Mouse (Mus musculus): ENCODE data around the gene Ube4b.

Gene Ube4b

DNA sequence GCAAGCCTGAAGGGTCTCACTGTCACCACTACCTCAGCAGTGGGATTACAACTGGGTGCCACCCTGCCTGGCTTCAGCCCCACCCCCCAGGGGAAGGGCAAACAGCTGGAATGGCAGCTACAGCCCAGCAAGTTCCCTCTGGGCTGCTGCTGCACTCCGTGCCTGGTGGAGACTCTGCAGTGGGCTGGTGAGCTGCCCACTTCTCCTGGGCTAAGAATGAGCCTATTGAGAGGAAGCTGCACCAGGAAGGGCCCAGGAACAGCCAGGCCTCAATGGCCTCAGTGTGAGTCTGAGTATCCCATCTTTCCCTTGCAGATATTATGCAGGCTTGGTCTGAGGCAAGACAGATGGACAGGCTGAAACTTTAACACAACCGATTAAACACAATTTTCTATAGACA is 88.4 kb downstream of the Ube4b start:
- peak; percentile 43 for DNase-seq (ENCODE audit: low spot score)

DNA sequence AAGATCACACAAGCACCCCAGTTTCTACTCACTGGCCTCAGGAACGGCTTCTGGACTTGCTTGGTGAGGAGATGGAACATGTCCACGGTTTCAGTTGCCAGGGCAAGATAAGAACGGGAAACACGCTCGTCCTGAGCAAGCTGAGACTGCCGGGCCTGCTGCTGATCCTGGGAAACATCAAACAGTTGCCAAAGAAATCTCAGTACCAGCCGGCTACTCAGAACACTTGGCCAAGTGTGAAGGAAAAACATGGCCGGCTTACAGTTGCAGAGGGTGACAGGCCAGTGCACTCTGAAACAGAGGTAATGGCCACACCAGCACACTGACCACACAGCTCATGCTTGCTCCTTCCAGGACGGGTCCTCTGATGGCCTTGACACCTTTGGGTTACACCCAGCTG is 89.2 kb downstream of the Ube4b start:
- no peak for DNase-seq (ENCODE audit: low spot score)

DNA sequence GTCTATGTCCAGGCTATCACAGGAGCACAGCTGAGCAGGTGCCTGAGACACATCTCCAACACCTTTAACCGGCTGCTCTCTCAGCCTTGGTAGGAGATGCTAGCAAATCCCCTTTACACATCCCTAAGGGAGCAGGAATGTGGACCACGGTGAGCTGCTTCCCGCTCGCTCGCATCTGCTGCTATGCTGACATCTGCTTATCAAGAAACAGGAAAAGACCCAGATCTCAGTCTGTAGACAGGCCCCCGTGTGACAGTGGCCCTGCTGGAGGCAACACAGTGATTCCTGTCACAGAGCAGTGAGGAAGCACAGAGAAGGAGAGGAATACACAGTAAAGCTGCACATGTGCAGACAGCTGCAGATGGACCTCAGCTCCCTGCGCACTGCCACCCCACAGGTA is 90.2 kb downstream of the Ube4b start:
- DNase-seq (ENCODE audit: low spot score), result no peak

DNA sequence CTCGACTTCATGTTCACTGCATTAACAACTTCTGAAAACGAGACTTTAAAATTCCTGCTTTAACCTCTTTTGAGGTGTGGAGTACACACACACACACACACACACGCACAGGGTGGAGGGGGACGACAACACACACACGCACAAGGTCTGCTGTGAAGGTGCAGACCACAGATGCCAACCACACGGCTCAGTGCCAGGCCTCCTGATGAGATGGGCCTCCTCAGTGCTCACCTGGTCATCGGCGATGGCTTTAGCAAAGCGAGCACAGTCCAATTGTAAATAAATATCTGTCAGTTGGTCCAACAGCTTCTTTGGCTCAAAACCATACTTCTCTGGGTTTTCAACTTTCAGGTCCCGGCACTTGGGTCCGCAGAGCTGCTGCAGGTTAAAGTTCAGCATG is 91.7 kb downstream of the Ube4b start:
- no peak for DNase-seq (ENCODE audit: low spot score)

DNA sequence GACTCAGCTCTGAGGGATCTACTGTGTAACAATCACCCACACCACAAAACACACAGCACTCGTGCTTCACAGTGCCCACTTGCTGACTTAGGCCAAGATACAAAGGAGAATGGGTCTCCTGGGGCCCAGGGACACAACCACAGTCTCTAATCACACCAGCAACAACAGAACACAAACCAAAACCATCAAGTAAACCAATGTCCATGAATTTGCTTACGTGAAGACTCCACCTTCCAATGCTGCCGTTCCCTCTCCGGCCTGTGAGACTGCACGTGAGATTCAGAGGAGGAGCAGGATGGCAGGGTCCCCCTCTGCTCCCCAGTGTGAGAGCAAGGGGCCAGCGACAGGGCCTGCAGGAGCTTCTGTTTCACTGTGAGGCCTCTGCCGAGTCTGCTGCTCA is 93.8 kb downstream of the Ube4b start:
- no peak for DNase-seq (ENCODE audit: low spot score)

DNA sequence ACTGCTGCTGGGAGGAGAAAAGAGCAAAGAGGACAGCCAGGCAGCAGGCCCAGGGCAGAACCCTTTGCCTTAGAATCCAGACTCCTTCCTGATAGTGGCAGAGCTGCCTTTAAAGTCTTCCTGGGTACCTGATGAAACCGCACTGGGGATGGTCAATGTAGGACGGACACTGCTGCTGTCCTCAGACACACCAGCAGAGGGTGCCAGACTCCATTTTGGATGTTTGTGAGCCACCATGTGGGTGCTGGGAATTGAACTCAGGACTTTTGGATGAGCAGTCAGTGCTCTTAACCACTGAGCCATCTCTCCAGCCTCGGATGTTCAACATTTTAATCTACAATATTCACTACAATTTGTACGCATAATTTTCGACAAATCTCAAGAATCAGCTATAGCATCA is 96.1 kb downstream of the Ube4b start:
- no peak for DNase-seq (ENCODE audit: low spot score)

DNA sequence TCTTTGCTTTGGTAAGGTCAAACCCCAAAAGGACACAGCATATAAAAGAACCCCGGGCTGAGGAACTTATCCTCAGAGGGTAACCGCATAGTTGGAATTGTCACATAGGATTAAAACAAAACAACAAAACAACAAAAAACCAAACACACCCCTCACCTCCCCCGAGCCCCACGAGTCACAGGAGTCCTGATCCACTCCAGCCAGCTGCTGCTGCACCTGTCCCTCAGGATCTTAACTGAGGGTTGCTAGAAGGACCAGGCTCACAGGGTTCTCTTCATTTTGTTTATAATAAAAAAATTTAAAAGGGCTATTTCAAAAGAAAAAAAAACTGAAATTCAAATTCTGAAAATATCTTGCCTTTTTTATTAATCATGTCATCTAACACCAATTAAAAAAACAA is 97.8 kb downstream of the Ube4b start:
- no peak for DNase-seq (ENCODE audit: low spot score)

DNA sequence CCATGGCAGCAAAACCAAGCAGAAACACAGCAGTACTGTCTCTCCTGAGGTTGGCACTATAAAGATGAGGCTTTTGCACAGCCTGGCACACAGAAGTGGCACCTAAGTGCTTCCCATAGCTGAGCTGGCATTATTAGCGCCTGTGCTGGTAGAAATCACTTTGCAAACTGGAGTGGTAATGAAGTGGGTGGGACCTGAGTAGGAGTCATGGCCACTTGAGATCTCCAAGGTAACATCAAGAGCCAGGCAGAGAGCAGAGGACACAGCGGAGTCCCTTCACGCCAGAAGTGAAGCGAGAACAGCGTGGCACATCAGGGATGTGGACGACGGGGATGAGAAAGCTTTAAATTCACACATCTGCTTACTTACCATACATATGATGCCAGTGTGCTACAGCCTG is 99.3 kb downstream of the Ube4b start:
- no peak for DNase-seq (ENCODE audit: low spot score)

DNA sequence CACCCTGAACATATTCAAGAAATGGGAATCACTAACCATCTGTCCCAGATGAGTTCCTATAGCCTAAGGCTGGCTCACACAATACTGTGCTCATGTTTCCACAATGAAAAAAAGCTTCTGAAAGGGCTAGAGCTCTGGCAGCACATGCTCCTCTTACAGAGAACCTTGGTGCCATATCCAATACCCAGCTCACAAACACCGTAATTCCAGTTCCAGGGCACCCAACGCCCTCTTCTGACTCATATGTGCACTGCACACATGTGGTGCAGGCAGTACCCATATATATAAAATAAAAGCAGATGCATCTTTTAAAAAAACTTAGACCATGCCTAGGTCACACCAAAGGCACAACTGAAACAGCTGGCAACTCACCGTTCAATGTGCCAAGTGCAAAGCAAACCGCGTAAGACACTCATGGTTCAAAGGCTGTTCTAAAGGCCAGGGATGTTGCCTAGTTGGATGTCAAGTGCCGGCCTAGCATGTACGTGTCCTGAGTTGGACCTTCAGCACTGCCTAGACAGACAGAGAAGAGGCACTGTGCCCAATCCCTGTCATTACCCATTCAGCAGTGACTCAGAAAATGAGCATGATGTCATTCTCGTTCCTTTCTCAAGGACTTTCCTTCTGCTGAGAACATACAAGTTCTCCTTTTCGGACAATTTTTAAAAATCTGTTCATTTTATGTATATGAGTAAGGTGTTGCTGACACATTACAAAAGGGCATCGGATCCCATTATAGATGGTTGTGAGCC is 101.0 kb downstream of the Ube4b start:
- no peak for DNase-seq (ENCODE audit: low spot score)

DNA sequence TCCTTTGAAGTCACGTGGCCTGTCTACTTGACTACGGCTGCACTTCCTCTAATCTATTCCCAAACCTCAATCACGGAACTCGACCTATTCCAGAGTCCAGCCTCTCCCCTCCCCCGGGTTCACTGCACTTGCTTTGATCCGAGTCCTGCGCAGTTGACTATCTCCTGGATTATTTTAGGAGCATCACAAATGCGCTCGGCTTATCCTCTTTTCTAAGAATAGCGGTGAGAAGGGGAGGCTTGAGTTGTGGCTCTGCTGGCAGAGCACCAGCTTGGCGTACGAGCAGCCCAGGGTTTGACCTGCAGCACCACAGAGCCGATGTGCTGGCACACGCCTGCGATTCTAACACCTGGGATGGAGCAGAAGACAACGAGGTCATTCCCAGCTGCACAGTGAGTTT is 102.8 kb downstream of the Ube4b start:
- no peak for DNase-seq (ENCODE audit: low spot score)

DNA sequence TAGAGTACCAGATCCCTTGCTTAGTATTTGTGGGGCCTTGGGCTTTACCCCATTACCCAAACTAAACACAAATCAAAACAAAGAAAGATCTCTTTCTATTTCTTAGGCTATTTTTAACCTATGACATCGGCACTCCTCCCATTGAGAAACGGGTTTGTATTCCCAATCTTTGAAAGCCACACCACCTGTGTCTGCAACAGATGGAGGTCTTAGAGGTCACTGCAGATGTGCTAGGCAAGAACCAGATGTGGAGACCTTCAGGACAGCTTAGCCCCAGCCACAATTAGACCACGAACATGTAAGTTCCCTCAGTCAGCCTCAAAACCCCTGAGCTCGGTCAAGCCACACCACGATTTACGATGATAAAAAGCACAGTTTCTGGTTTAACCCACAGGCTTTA is 103.8 kb downstream of the Ube4b start:
- no peak for DNase-seq (ENCODE audit: low spot score)

DNA sequence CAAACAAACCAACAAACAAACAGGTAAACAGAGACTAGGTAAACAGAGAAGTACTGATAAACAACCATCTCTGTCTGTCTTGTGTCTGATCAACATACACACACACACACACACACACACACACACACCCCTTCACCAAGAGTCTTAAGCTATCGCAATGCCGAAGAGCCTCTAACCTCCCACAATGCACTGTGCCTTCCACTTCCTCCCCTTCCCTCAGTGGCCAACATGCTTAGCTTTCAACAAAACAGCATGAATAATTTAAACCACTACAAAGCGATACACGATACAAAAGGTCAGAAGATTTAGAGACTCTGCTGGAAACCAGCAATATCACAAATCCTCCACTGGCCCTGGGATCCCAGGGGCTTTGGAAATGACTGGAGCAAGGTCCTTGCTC is 104.3 kb downstream of the Ube4b start:
- no peak for DNase-seq (ENCODE audit: low spot score)

DNA sequence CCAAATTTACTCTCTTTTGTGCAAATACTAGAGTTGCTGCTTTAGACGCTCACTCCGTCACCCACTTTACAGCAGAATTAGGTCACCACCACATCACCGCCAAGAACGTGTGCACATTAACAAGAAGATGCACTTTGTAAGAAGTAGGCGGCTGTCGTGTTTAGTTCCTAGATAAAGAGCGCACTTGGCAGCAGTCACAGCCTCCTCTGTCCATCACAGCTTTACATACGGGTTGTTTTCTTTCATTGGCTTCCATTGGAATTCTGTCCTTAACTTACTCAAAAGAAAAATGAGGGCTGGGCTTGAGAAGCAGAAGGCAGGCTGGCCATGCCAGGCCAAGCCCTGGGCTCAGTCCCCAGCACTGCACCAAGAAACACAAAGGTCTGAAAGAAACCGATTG is 107.5 kb downstream of the Ube4b start:
- DNase-seq (ENCODE audit: low spot score), result no peak

DNA sequence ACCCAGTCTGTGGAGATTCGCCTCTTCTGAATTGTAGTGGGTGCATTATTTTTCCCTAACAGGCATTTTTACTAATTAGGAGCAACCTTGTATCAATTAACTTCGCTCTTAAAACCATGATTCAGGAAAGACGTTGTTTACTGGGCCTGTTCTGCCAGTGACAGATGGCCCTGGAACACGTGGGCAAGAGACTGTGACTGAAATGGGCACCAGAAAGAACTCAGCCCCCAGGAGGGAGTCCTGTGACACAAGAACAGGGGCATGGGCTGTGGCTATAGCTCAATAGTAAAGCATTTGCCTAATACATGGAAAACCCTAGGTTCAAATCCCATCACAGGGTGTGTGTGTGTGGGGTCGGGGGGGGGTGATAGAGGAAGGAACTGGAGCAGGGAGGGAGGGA is 109.2 kb downstream of the Ube4b start:
- DNase-seq (ENCODE audit: low spot score), result no peak

DNA sequence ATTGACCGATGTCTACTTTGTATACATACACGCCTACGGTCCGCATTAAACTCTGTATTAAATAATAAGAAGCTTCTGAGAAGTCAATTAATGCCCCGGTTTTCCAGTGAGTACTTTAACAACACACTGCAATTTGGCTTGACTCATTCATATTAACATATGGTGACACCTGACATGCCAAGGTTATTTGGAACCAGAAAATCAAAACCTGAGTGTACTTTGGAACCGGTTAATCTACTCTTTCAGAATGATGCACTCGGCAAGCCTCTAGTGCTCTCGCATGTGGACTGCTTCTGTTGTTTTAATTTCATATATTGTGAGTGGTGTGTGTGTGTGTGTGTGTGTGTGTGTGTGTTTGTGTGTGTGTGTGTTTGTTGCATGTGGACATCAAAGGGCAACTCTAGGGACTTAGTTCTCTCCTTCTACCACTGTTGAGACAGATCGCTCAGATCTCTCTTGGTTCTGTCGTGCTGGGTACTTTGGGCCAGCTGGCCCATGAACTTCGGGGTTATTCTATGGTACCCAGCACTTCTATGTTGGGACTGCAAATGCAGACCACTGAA is 112.2 kb downstream of the Ube4b start:
- no peak for DNase-seq (ENCODE audit: low spot score)

DNA sequence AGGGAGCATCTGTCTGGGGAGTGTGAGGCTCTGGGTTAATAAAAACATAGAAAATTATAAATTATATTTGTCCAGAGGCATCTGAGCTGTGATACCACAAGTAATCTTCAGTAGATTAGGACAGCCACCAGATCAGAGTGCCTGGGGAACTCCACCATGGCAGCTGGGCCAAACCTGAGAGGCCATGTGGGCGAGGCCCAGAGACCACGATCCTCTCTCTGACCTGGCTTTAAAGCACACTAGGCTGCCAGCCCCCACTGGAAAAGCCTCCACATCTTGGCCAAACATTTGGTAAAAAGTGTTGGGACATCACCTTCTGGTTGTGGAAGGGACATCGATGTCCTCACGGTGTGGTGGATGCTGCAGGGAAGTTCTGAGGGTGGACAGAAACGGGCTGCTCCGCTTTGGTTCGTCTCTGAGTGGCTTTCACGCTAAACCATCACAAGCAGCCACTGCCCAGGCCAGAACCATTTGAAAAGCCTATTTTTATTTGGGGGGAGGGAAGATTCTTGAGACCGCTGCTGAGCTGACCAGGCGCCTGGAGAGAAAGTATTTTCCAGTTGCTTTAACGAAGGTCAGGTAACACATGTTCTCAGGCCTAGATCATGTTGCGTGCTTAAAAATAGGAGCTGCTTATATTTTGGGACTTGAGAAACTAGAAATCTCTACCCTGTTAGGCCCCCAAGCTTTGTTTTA is 112.8 kb downstream of the Ube4b start:
- DNase-seq (ENCODE audit: low spot score), result no peak

DNA sequence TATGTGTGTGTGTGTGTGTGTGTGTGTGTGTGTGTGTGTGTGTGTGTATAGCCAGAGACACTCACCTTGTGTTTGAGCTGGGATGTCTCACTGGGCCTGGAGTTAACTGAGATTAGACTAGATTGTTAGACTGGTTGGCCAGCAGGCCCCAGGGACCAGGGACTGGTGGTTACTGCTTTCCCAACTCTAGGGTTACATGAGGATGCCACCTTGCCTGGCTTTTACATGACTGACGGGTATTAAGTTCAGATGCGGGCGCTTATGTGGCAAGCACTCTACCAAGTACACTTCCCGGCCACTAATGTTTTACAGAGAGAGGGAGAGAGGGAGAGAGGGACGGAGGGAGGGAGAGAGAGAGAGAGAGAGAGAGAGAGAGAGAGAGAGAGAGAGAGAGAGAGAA is 114.6 kb downstream of the Ube4b start:
- DNase-seq (ENCODE audit: low spot score), result no peak

DNA sequence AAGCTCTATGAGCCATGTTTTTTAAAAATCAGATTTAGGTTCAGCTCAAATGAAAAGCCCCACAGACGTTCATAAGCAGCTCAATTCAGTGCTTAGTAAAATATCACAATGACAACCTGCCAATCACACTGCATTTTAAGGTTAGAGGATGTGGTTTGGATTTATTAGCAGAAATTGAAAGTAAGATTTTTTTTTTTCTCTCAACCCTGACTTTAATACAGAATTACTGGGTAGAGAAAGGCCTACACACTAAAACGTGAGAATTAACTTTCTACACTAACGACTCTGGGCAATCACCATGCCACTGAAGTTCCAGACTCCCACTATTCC is 118.1 kb downstream of the Ube4b start:
- DNase-seq (ENCODE audit: low spot score), result no peak

DNA sequence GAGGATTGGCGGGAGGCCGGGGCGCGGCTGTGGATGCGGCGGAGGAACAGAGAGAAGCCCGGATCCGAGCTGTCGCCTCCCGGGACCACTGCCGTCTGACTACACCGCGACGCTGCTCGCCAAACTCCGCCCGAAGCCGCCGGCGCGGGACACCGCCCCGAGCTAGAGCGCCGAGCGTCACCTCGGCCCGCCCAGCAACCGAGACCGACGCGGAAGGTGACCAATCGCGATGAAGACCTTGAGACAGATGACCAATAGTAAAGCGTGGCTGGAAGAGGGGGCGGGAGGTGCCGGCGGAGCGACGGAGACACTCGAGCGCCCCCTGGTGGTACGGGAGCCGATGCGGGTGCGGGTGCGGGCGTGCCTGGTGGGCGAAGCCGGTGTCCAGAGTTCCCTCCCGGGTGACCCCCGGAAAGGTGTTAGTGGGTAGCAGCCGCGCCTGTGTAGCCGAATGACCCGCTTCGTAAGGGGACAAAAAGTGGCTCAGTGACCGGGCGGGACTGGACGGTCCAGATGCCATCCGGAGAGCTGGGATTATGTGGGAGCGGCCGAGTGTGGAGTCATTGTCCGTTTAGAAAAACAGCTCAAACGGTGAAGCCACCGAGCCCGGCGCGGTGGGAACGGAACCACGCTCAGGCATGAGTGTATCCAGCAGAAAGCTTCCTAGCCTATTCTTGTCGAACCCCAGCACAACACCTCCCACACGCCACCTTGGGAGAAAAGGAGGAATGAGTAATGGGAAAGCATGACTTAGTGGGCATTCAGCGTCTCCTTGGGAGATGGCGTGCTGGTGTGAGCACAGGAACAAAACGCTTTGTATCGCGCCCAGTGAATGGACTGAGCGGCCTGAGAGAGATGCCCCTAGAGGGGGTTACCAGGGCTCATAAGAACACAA is 118.7 kb downstream of the Ube4b start, which contains the start of gene Kif1b:
Gene Kif1b, minus strand, starts transcription at position 98 of the 895 bp plus-strand sequence.
- DNase-seq (ENCODE audit: low spot score), result peak; percentile 98

DNA sequence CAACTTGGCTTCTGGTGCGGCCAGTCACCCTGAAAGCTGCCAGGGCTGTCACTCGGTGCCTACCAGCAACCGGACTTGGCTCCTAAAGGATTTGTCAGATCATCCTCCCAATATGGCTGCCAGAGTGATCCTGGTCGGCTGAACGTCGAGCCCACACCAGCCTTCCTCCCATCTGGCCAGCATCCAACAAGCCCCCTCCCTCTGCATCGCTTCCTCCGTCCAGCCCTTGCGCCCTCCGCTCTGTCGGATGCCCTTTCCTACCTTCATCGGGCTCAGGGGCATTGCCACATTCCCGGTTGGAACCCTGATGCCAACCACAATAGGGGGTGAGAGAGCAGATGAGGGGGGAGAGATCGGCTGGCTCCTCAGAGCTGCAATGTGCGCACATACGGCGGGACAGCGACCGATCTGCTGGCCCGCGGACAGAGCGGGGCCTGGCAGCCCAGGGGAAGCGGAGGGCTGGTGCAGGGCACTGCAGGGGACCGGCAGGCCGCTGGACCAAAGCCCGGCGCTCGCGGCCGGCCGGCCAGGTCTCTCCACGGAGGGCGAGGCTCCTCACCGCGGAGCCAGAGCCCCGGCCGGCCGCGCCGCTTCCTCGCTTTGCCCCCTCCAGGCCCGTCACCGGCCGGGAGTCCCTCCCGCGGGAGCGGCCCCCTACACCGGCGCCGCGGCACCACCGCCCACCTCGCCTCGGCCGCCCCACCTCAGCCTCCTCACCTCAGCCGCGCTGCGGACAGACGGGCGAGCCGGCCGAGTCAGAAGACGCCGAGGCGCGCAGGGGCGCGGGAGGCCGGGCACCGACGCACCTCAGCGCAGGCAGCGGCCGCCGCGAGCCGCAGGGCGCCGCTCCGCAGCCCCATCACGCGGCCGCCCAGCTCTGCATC is 119.6 kb downstream of the Ube4b start:
- peak; percentile 48 for DNase-seq (ENCODE audit: low spot score)
